Mouse (Mus musculus) heart, embryonic 16.5 days (tissue): Measurements from ENCODE around the gene Tpk1. TPM values are rescaled to one million over a fixed set of nuclear protein-coding genes. Genes with fewer than 3 reads are reported as not detected.
"Not testable (repeated sequence)": the region's sequence is repeated elsewhere in the genome, so short reads cannot be mapped to it uniquely, and the experiment has no call there.

Source experiments
- ATAC-seq: fragments of 200-750 bp; cut with Nextera tagmentation; replicated peaks from 2 replicates; pipeline ENCODE4 v1.8.0; 2017; ENCODE audit warnings: moderate number of reproducible peaks; ENCODE audit not compliant: insufficient read depth, low FRiP score; ENCODE audit errors: extremely low read depth
- H3K27ac ChIP-seq: fragments of 300-500 bp; sonication (generic); 2 replicates; pipeline ENCODE4 v1.5.1; 2014; ENCODE audit warnings: mild to moderate bottlenecking, low read length, control low read depth, moderate library complexity
- H3K27me3 ChIP-seq: fragments of 300-500 bp; sonication (generic); 2 replicates; pipeline ENCODE4 v1.6.1; 2014; ENCODE audit warnings: low read length, mixed read lengths; ENCODE audit not compliant: control insufficient read depth, insufficient read depth
- H3K36me3 ChIP-seq: fragments of 300-500 bp; sonication (generic); 2 replicates; pipeline ENCODE4 v1.6.1; 2014; ENCODE audit not compliant: control insufficient read depth, insufficient read depth
- H3K4me1 ChIP-seq: fragments of 300-500 bp; sonication (generic); 2 replicates; pipeline ENCODE4 v1.6.1; 2014; ENCODE audit warnings: low read length, mixed read lengths; ENCODE audit not compliant: control insufficient read depth, insufficient read depth
- H3K4me2 ChIP-seq: fragments of 300-500 bp; sonication (generic); 2 replicates; pipeline ENCODE4 v1.6.1; 2014; ENCODE audit warnings: low read depth, mild to moderate bottlenecking, control low read depth, low read length
- H3K4me3 ChIP-seq: fragments of 300-500 bp; sonication (generic); 2 replicates; pipeline ENCODE4 v1.5.1; 2014; ENCODE audit warnings: mild to moderate bottlenecking, control low read depth, low read length
- H3K9ac ChIP-seq: fragments of 300-500 bp; sonication (generic); 2 replicates; pipeline ENCODE4 v1.6.1; 2014; ENCODE audit warnings: low read length, control low read depth
- H3K9me3 ChIP-seq: fragments of 300-500 bp; sonication (generic); replicated peaks from 2 replicates; pipeline ENCODE4 v1.6.1; 2016; ENCODE audit warnings: low read length; ENCODE audit not compliant: control insufficient read depth
- WGBS: fragments of 180-500 bp; shearing (Covaris S2); extraction: QIAGEN DNeasy Blood & Tissue Kit; methylation state at CpG from one replicate; pipeline ENCODE4 v1.1.7; 2014; 5-methylcytosine and 5-hydroxymethylcytosine counted together
- polyA plus RNA-seq: library from polyadenylated mRNA; unstranded; fragments of >200 nt; fragmentation: Nextera tagmentation; extraction: Ambion mirVana; gene quantifications from 2 replicates; pipeline ENCODE4 v1.2.1, GENCODE M21; 2015

Tpk1 gene
- polyA plus RNA-seq, 1 experiment from 2014 or later, result 7.7 TPM

DNA sequence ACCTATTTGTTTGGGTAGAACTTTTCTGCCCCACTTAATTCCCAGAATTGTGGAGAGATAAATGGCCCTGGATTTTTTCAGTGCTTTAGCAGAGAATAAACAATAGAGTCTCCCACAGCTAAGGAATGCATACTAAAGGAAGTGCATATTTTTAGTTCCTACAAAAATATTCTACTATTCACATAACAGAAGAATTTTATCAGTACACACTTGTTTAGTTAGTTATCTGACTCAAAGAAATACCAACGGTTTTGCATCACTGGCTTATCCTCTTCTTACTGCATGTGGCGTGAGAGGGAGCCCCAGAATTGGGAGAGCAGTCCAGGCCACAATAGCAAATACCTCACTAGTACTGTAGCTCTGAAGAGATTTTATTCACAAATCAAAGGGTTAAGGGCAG, 141.1 kb downstream of the Tpk1 start:
- WGBS, result 23% methylated on average over 2 of the region's 2 CpGs
- Histone ChIP-seq H3K4me2 (no peak overlapping the region), H3K9me3 (no peaks in the 10 kb centered on the region), H3K27me3 (no peaks in the 10 kb centered on the region), H3K27ac (peak overlapping the region; percentile 2; the same call in 1 of the 2 replicates), H3K4me3 (no peak overlapping the region), H3K36me3 (no peaks in the 10 kb centered on the region), H3K9ac (no peak overlapping the region), H3K4me1 (peaks cover 3% of the 10 kb centered on the region; the same call in 1 of the 2 replicates)
- peak; percentile 45; the same call in 1 of the 2 replicates for ATAC-seq

DNA sequence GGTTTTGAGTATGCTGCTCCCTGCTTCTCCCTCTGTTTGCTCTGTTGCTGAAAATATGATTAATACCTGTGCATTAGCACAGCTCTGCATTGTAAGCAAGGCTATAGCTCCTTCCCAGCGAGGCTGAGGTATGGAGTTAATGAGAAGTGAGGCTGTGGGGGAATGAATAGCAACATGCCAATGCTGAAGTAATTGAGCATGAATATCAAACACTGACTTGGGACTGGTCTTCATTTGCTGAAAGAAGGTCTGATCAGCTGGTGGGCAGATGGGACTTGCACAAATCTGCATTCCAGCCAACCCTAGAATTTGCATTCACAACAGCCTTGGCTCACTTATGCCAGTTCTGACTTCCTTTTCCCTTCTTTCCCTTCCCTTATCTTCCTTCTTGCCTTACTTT, 144.0 kb downstream of the Tpk1 start:
- Histone ChIP-seq H3K9me3 (no peaks in the 10 kb centered on the region), H3K27me3 (no peaks in the 10 kb centered on the region), H3K9ac (no peak overlapping the region), H3K4me1 (peaks cover 3% of the 10 kb centered on the region; the same call in 1 of the 2 replicates), H3K36me3 (no peaks in the 10 kb centered on the region), H3K27ac (no peak overlapping the region), H3K4me2 (no peak overlapping the region), H3K4me3 (no peak overlapping the region)
- 62% methylated on average over 1 of the region's 1 CpGs for WGBS
- ATAC-seq, result no peak

DNA sequence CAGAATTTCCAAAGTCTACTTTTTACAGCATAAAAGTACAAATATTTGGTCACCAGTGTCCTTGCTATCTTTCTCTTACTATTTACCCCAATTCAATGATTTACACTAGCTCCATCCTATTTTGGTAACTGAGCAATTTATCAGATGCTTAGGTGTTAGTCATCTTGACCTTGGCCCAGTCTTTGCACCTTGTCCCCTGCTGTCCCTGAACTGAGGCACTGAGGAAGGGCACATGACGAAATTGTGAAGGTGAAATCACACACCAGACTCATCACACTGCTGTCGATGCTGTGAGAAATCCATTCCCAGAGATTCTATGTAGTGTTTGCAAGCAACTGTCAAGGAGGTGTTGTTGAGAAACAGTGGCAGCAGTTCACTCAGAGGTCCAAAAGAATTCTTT, 145.9 kb downstream of the Tpk1 start:
- WGBS, result 45% methylated on average over 2 of the region's 2 CpGs
- Histone ChIP-seq H3K9me3 (no peaks in the 10 kb centered on the region), H3K9ac (no peak overlapping the region), H3K4me1 (peaks cover 1% of the 10 kb centered on the region; the same call in 1 of the 2 replicates), H3K27ac (no peak overlapping the region), H3K27me3 (no peaks in the 10 kb centered on the region), H3K36me3 (no peaks in the 10 kb centered on the region), H3K4me2 (no peak overlapping the region), H3K4me3 (no peak overlapping the region)
- no peak for ATAC-seq

DNA sequence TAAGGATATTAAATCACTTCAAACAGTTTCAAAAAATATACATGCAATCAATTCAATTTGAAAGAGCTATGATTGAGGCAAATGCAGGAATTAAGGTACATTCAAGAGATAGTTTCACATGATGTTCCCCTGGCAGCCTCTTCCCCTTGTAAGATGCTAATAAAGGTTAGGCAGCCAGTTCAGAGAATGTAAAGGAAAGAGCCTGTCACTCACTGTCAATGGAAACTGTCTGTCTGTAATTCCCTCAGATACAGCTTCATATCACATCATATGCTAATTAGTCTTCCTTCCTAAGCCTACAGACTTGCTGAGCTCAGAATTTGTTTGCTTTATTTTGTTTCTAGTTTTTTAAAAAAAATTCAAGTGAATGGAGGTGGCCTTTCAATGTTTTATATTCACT, 147.7 kb downstream of the Tpk1 start:
- Histone ChIP-seq H3K4me3 (no peak overlapping the region), H3K4me1 (no peaks in the 10 kb centered on the region), H3K9me3 (no peaks in the 10 kb centered on the region), H3K4me2 (no peak overlapping the region), H3K27ac (no peak overlapping the region), H3K27me3 (no peaks in the 10 kb centered on the region), H3K36me3 (no peaks in the 10 kb centered on the region), H3K9ac (no peak overlapping the region)
- no peak for ATAC-seq

DNA sequence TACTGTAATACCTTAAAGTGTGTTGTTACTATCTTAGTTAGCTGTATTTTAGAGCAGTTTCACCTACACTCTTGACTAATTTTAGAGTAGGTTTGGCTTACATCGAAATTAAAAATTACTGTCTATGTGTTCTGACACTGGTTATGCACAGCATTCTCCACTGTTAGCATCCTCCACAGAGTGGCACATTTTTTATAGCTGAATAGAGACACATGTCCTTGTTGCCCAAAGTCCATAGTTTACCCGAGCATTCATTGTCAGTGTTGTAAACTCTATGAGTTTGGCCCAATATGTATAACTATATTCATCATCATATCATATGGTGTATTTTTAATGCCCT, 148.8 kb downstream of the Tpk1 start:
- Histone ChIP-seq H3K4me3 (no peak overlapping the region), H3K9me3 (no peaks in the 10 kb centered on the region), H3K36me3 (no peaks in the 10 kb centered on the region), H3K4me2 (no peak overlapping the region), H3K9ac (no peak overlapping the region), H3K4me1 (no peaks in the 10 kb centered on the region), H3K27me3 (no peaks in the 10 kb centered on the region), H3K27ac (no peak overlapping the region)
- no peak for ATAC-seq
- 80% methylated on average over 2 of the region's 2 CpGs for WGBS

DNA sequence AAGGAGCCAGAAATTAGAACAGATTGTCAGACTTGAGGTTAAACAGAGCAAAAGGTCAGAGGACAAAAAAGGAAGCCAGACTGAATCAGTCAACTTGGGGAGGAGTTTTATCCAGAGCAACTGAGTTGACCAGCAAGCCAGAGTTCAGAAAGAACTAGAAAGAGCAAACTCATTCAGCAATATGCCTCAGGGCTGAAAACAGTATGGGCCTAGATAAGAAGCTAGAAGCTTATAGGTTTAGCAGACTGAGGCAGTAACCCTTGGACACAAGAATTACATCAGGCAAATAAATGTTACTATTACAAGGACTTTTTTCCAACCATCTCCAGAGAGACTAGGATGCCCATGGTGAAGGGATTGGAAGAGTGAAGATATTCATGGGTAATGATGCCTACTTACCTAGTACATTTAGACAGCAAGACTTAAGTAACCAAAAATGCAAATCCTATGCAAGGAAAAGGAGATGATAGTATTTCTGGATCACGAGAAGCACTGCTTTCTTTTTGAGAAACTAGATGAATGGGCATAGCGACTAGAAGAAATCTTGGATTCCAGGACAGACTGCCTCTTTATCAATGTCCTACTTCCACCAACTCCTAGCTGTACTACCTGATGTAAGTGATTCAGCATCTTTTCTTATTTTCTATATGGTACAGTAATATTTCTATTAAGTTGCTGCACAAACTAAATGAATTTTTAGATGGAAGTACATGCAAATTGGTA, 149.3 kb downstream of the Tpk1 start:
- Histone ChIP-seq H3K9ac (no peak overlapping the region), H3K4me3 (no peak overlapping the region), H3K27me3 (no peaks in the 10 kb centered on the region), H3K4me1 (no peaks in the 10 kb centered on the region), H3K4me2 (no peak overlapping the region), H3K9me3 (no peaks in the 10 kb centered on the region), H3K36me3 (no peaks in the 10 kb centered on the region), H3K27ac (no peak overlapping the region)
- 80% methylated on average over 2 of the region's 2 CpGs for WGBS
- no peak for ATAC-seq

DNA sequence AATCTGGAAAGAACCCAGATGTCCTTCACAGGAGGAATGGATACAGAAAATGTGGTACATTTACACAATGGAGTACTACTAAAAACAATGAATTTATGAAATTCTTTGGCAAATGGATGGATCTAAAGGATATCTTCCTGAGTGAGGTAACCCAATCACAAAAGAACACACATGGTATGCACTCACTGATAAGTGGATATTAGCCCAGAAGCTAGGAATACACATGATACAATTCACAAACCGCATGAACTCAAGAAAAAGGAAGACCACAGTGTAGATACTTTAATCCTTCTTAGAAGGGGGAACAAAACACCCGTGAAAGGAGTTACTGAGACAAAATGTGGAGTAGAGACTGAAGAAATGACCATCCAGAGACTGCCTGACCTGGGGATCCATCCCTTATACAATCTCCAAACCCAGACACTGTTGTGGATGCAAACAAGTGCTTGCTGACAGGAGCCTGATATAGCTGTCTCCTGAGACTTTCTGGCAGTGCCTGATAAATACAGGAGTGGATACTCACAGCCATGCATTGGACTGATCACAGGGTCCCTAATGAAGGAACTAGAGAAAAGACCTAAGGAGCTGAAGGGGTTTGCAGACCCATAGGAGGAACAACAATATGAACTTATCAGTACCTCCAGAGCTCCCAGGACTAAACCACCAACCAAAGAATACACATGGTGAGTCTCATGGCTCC, 159.2 kb downstream of the Tpk1 start:
- H3K36me3 ChIP-seq, H3K27ac ChIP-seq, H3K27me3 ChIP-seq, H3K4me3 ChIP-seq, ATAC-seq, H3K4me1 ChIP-seq, H3K4me2 ChIP-seq, H3K9ac ChIP-seq, H3K9me3 ChIP-seq: not testable (repeated sequence)
- WGBS, result 58% methylated on average over 2 of the region's 2 CpGs

DNA sequence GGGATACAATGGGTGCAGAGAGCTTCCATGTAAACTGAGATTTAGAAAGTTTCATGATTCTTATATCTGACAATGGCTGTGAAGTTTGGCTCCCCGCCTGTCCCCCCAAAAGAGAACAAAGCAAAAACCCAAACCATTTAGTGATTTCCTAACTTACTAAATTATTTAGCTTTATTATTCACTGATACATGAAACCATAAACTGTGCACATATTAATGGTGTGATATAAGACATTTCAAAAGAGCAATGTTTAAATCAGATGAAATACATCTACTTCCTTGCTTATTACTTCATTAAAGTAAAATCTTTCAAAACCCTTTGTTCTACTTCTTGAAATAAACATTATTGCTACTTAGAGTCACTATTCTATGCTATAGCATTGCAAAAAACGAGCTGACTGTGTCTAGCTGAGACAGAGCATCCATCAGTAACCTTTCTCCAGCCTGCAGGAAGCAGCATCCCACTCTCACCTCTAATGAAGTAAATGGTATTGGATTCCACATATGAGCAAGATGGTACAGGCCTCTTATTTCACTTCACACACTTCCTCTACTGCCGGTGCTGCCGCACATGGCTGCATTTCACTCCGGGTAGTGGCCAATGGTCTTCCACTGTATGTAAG, 161.4 kb downstream of the Tpk1 start:
- Histone ChIP-seq H3K9ac (no peak overlapping the region), H3K4me1 (no peaks in the 10 kb centered on the region), H3K9me3 (no peaks in the 10 kb centered on the region), H3K36me3 (no peaks in the 10 kb centered on the region), H3K4me2 (no peak overlapping the region), H3K27me3 (no peaks in the 10 kb centered on the region), H3K4me3 (no peak overlapping the region), H3K27ac (no peak overlapping the region)
- no peak for ATAC-seq
- WGBS, result 75% methylated on average over 5 of the region's 5 CpGs

DNA sequence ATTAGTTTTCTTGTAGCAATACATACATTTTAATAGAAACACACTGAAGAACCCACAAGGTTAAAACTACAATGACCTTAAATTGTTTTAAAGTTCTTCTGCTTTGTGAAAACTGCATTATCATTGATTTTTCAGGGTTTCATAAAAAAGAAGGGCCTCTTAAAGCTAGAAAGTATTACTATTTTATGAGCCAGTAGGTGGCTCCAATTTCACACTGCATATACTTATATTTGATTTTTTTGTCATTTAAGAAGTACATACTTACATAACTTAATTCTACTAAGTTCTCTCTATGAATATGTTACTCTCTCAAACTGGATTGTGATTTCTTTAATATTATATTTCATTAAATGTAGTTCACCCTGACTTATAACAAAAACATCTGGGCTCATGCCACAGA, 173.7 kb downstream of the Tpk1 start:
- ATAC-seq, result no peak
- no peaks in the 10 kb centered on the region for H3K36me3 ChIP-seq
- H3K4me1 ChIP-seq, result no peaks in the 10 kb centered on the region
- H3K4me3 ChIP-seq, result no peak overlapping the region
- no peaks in the 10 kb centered on the region for H3K27me3 ChIP-seq
- H3K9ac ChIP-seq, result no peak overlapping the region
- H3K4me2 ChIP-seq, result no peak overlapping the region
- no peak overlapping the region for H3K27ac ChIP-seq
- H3K9me3 ChIP-seq, result no peaks in the 10 kb centered on the region
